Mouse (Mus musculus) thymus, adult 2 months (tissue): Measurements from ENCODE around the gene Podn. TPM values are rescaled to one million over a fixed set of nuclear protein-coding genes. Genes with fewer than 3 reads are reported as not detected.

Source experiments
- DNase-seq: peaks from one replicate; pipeline ENCODE4 v3.0.0; 2021
- H3K27ac ChIP-seq: fragments of 200-500 bp; 2 replicates; pipeline ENCODE4 v1.5.1; 2012; ENCODE audit warnings: low read length, control low read depth; ENCODE audit not compliant: control insufficient read depth, insufficient read depth
- H3K27me3 ChIP-seq: fragments of 200-500 bp; 2 replicates; pipeline ENCODE4 v1.6.1; 2012; ENCODE audit warnings: mild to moderate bottlenecking, low read length, moderate library complexity, mixed read lengths; ENCODE audit not compliant: control insufficient read depth, insufficient read depth
- H3K36me3 ChIP-seq: fragments of 200-500 bp; 2 replicates; pipeline ENCODE4 v1.6.1; 2012; ENCODE audit warnings: mild to moderate bottlenecking, low read length, moderate library complexity; ENCODE audit not compliant: control insufficient read depth, insufficient read depth
- H3K4me1 ChIP-seq: fragments of 200-500 bp; replicated peaks from 2 replicates; pipeline ENCODE4 v1.6.1; 2012; ENCODE audit warnings: low read length; ENCODE audit not compliant: control insufficient read depth, insufficient read depth
- H3K4me3 ChIP-seq: fragments of 200-500 bp; 2 replicates; pipeline ENCODE4 v1.5.1; 2012; ENCODE audit warnings: mild to moderate bottlenecking, low read length, control low read depth, moderate library complexity; ENCODE audit not compliant: control insufficient read depth, insufficient read depth
- CTCF ChIP-seq: fragments of 200-500 bp; IDR thresholded peaks from 2 replicates; pipeline ENCODE4 v1.5.1; 2012; ENCODE audit warnings: mild to moderate bottlenecking, control low read depth, low read length, moderate library complexity, borderline replicate concordance; ENCODE audit not compliant: control insufficient read depth, poor library complexity, insufficient read depth; ENCODE audit errors: extremely low read depth
- POLR2A ChIP-seq: fragments of 200-500 bp; IDR thresholded peaks from 2 replicates; pipeline ENCODE4 v1.6.1; 2012; ENCODE audit warnings: mild to moderate bottlenecking, low read length, control low read depth, moderate library complexity; ENCODE audit not compliant: control insufficient read depth, poor library complexity, insufficient read depth; ENCODE audit errors: extremely low read depth
- WGBS: fragments of 180-500 bp; shearing (Covaris S2); methylation state at CpG from one replicate; pipeline ENCODE4 v1.1.7; 2018; 5-methylcytosine and 5-hydroxymethylcytosine counted together
- polyA plus RNA-seq: library from polyadenylated mRNA; depleted of rRNA; stranded (reverse); fragments of >200 nt; gene quantifications from 2 replicates; pipeline ENCODE4 v1.2.3, GENCODE M21; 2012

The Podn gene
- polyA plus RNA-seq, 1 experiment = 12.0 TPM

DNA sequence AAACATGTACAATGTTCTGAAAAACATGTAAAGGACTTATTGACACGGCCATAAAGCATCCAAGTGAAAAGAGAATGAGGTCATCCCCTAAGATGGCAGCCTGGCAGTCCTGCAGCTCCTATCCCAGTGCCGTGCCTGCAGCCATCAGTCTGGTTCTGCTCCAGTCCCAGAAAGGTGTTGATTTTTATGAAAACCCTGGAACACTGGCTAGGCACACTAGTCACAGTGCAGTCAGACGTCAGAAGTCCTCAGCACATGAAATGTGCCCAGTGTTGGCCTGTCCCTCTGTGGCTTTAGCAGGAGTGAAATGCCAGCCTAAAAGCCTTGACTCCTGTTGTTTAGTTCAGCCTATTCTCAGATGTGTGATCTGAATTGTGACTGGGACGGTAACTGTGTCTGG is 35.5 kb downstream of the Podn start:
- Histone ChIP-seq H3K4me1 (no peaks in the 10 kb centered on the region), H3K27ac (no peak overlapping the region), H3K4me3 (no peak overlapping the region), H3K36me3 (peaks cover 29% of the 10 kb centered on the region), H3K27me3 (no peaks in the 10 kb centered on the region)
- no peak for TF ChIP-seq CTCF
- no peak for TF ChIP-seq POLR2A
- WGBS = 98% methylated on average over 4 of the region's 4 CpGs
- DNase-seq = no peak

DNA sequence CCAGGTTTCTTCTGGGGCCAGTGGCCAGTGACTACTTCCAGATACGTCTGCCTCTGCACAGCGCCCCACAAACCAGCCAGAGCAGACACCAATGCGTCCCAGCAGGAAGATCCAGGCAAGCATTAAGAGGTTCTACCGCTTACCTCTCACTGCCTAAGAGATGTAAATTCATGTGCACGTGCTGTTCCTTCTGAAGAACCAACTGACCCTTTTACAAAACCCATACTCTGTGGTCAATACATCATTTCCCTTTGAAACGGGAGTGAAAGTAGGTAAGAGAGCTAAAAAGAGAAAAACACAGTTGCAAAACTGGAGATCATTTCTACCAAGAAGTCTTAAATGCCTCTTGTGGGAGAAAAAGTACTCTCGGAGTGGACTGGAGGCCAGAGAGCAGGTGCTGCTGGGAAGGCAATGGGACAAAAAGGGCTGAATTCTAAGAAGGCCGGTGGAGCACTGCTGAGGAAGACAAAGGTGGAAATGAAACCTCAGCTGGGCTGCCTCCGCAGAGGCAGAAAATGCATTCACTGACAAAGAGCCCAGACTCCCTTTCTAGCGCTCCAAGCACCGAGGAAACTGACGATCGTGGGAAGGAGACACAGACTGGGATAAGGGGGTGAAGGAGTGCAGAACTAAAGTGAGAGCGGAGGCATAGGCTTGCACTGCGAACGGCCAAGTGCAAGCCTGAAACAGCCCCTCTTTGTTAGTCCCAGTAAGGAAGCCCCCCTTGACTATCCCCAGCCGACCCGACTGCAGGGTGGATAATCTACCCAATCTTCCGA is 36.5 kb downstream of the Podn start:
- no peak for DNase-seq
- no peak for TF ChIP-seq CTCF
- TF ChIP-seq POLR2A = no peak
- 88% methylated on average over 19 of the region's 19 CpGs for WGBS
- no peaks in the 10 kb centered on the region for H3K4me1 ChIP-seq
- no peak overlapping the region for H3K4me3 ChIP-seq
- H3K36me3 ChIP-seq = peaks cover 34% of the 10 kb centered on the region
- no peak overlapping the region for H3K27ac ChIP-seq
- H3K27me3 ChIP-seq = no peaks in the 10 kb centered on the region

DNA sequence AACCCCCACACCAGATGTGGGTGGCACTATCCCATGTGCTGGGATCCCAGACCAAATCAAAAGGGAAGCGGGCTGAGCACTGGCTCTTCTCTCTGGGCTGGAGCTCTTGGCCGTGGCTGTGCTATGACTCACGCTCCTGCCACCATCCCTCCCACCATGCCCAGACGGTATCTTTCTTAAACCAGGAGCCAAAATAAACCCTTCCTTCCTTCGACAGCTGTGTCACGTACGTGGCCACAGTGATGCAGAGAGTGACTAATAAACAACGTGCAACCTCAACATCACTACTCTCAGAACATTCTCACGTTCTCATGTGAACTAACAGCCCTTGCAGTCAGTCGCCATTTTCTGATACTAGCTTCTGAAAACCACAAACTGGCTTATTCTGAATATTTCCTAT is 38.1 kb downstream of the Podn start:
- no peaks in the 10 kb centered on the region for H3K27me3 ChIP-seq
- WGBS = 88% methylated on average over 10 of the region's 10 CpGs
- peaks cover 34% of the 10 kb centered on the region for H3K36me3 ChIP-seq
- DNase-seq = no peak
- H3K4me1 ChIP-seq = no peaks in the 10 kb centered on the region
- no peak overlapping the region for H3K27ac ChIP-seq
- H3K4me3 ChIP-seq = no peak overlapping the region
- TF ChIP-seq CTCF = no peak
- TF ChIP-seq POLR2A = no peak

DNA sequence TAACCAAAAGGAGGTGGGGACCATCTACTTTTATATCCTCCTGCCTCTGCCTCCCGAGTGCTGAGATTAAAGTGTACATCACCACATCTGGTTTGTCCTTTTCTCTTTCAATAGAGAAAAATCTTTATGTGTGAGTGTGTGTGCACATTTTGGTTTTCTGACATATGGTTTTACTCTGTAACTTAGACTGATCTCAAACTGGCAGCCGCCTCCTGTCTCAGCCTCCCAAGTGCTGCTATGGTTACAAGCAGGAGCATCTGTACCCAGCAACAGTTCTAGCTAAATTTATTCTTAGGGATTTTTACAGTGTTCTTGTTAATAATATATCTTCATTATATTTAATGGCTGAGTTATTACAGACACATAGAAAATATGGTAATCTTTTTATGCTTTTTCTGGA is 39.0 kb downstream of the Podn start:
- 95% methylated on average over 2 of the region's 2 CpGs for WGBS
- no peak for DNase-seq
- peaks cover 33% of the 10 kb centered on the region for H3K36me3 ChIP-seq
- H3K27me3 ChIP-seq = no peaks in the 10 kb centered on the region
- TF ChIP-seq POLR2A = no peak
- TF ChIP-seq CTCF = no peak
- no peaks in the 10 kb centered on the region for H3K4me1 ChIP-seq
- no peak overlapping the region for H3K27ac ChIP-seq
- no peak overlapping the region for H3K4me3 ChIP-seq

DNA sequence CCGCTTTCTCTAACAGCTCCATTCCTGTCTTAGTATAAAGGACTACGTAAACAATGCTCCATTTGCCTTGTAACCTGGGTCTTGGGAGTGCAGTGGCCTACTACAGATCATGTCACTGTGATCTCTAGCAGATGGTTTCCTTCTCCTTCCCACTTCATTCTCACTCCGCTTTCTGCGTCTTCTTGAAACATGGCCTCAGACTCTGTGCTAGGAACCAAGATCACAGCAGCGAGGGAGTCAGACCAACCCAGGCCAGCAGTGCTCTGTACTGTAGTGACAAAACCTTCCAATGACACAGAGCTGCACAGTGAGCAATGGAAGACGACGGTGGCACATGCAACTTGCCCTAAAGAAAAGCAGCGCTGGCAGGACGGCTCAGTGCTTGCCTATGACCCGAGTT is 40.4 kb downstream of the Podn start:
- Histone ChIP-seq H3K27me3 (no peaks in the 10 kb centered on the region), H3K4me3 (no peak overlapping the region), H3K4me1 (no peaks in the 10 kb centered on the region), H3K36me3 (peaks cover 36% of the 10 kb centered on the region), H3K27ac (no peak overlapping the region)
- WGBS = 97% methylated on average over 10 of the region's 10 CpGs
- no peak for TF ChIP-seq POLR2A
- DNase-seq = no peak

DNA sequence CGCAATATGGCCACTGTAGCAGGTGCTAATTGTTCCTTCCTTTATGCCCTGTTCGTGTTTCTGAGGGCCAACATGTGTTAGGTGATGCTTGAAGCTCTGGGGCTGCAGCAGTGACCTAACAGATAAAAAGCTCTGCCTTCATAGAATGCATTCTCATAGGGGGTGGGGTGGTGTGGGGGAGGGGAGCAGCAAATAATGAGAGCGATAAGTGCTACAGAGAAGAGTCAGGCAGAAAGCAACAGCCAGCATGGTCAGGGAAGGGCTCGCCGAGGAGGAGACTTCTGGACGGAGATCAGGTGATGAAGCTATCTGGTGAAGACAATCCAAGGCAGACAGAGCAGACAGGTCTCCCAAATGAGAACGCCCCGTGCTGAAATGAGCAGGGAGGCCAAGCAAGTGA is 43.6 kb downstream of the Podn start:
- H3K36me3 ChIP-seq = peaks cover 30% of the 10 kb centered on the region
- no peak for DNase-seq
- TF ChIP-seq CTCF (no peak), POLR2A (no peak)
- no peak overlapping the region for H3K27ac ChIP-seq
- H3K27me3 ChIP-seq = no peaks in the 10 kb centered on the region
- no peak overlapping the region for H3K4me3 ChIP-seq
- H3K4me1 ChIP-seq = no peaks in the 10 kb centered on the region
- WGBS = 96% methylated on average over 8 of the region's 8 CpGs
